ENCODE assay signal across 11 mouse cellular contexts in genomic region chr19:53448206-53448605, GRCm38 (mm10). TPM values are rescaled to one million over a fixed set of nuclear protein-coding genes. Genes with fewer than 3 reads are reported as not detected.
DNase-seq lines count a peak whose midpoint lies in the region; ATAC-seq and TF ChIP-seq lines count a peak whose summit lies in the region.
"Had no signal": no experiment of that assay in that cellular context is flagged by ENCODE, and none has a peak within 500 bp of the region (broad histone marks: within the 10 kb centered on the region; RNA-seq: fewer than 3 reads in every experiment).

No protein-coding gene starts in this region.

- H3K36me3 ChIP-seq in embryonic facial prominence, embryonic 14.5 days (ENCODE audit: control insufficient read depth, insufficient read depth, low read length), result no peaks in the 10 kb centered on the region
- no peaks in the 10 kb centered on the region for H3K36me3 ChIP-seq in embryonic facial prominence, embryonic 10.5 days (replicated peaks)
- H3K36me3 ChIP-seq in lung, embryonic 14.5 days (ENCODE audit: insufficient read depth), result no peaks in the 10 kb centered on the region

- DNase-seq in embryonic facial prominence, embryonic 14.5 days (ENCODE audit: low spot score), result peak; percentile 46
- no peak for DNase-seq in embryonic facial prominence, embryonic 10.5 days (ENCODE audit: low spot score)
- peak; percentile 81 for DNase-seq in lung, embryonic 14.5 days
- DNase-seq in lung, adult 2 months, result no peak
- peak; percentile 60 for DNase-seq in fibroblast of lung, adult 2 months (ENCODE audit: low read depth)
- DNase-seq in testis, postnatal 10 days (ENCODE audit: low spot score), result peak; percentile 57
- DNase-seq in heart, adult 9 months (ENCODE audit: low spot score in 2 of 2), result no peak
- DNase-seq: retina, postnatal 1 day; thymus, postnatal 14 days had no signal

- no peak overlapping the region for H3K9ac ChIP-seq in embryonic facial prominence, embryonic 14.5 days (ENCODE audit: low read depth, low read length)
- H3K9ac ChIP-seq in lung, embryonic 14.5 days, result no peak overlapping the region

- H3K27me3 ChIP-seq in embryonic facial prominence, embryonic 14.5 days (replicated peaks; ENCODE audit: control insufficient read depth, insufficient read depth, low read length), result no peaks in the 10 kb centered on the region
- H3K27me3 ChIP-seq in embryonic facial prominence, embryonic 10.5 days (replicated peaks; ENCODE audit: low read depth, poor library complexity, severe bottlenecking), result peaks cover 36% of the 10 kb centered on the region
- no peaks in the 10 kb centered on the region for H3K27me3 ChIP-seq in lung, embryonic 14.5 days (ENCODE audit: insufficient read depth, low read length)

- peaks cover 4% of the 10 kb centered on the region; the same call in 1 of the 2 replicates for H3K4me1 ChIP-seq in embryonic facial prominence, embryonic 14.5 days (ENCODE audit: control insufficient read depth, insufficient read depth, low read length)
- H3K4me1 ChIP-seq in embryonic facial prominence, embryonic 10.5 days, result peaks cover 34% of the 10 kb centered on the region
- H3K4me1 ChIP-seq in lung, embryonic 14.5 days (ENCODE audit: insufficient read depth), result peaks cover 34% of the 10 kb centered on the region
- no peaks in the 10 kb centered on the region; the same call in 1 of the 2 replicates for H3K4me1 ChIP-seq in lung, adult 2 months (ENCODE audit: control insufficient read depth, insufficient read depth, low read length)
- H3K4me1 ChIP-seq: megakaryocyte, embryonic 14.5 days had no signal

- no peak overlapping the region for H3K27ac ChIP-seq in embryonic facial prominence, embryonic 14.5 days (replicated peaks; ENCODE audit: low read depth, low read length)
- H3K27ac ChIP-seq in embryonic facial prominence, embryonic 10.5 days (replicated peaks), result no peak overlapping the region
- H3K27ac ChIP-seq in lung, embryonic 14.5 days (ENCODE audit: low read depth), result no peak overlapping the region

- no peak for TF ChIP-seq POLR2A in lung, adult 2 months (IDR thresholded peaks at IDR 0.05; ENCODE audit: borderline replicate concordance, extremely low read depth, low read depth, low read length)

- WGBS in embryonic facial prominence, embryonic 14.5 days, result 67% methylated on average over 10 of the region's 10 CpGs
- WGBS in embryonic facial prominence, embryonic 10.5 days, result 87% methylated on average over 10 of the region's 10 CpGs
- WGBS in lung, embryonic 14.5 days, result 38% methylated on average over 10 of the region's 10 CpGs
- WGBS in lung, adult 2 months, result 47% methylated on average over 10 of the region's 10 CpGs

- no peak for ATAC-seq in embryonic facial prominence, embryonic 14.5 days (ENCODE audit: low read depth)
- no peak for ATAC-seq in lung, embryonic 14.5 days (ENCODE audit: insufficient read depth)

- H3K9me3 ChIP-seq in embryonic facial prominence, embryonic 14.5 days (ENCODE audit: control insufficient read depth, low read length), result no peaks in the 10 kb centered on the region
- H3K9me3 ChIP-seq in embryonic facial prominence, embryonic 10.5 days, result no peaks in the 10 kb centered on the region
- H3K9me3 ChIP-seq in lung, embryonic 14.5 days (ENCODE audit: low read depth, low read length), result no peaks in the 10 kb centered on the region
- H3K9me3 ChIP-seq: megakaryocyte, embryonic 14.5 days had no signal

- H3K4me2 ChIP-seq in embryonic facial prominence, embryonic 14.5 days (ENCODE audit: low read depth, low read length), result no peak overlapping the region
- no peak overlapping the region for H3K4me2 ChIP-seq in lung, embryonic 14.5 days
- H3K4me2 ChIP-seq: heart, embryonic 11.5 days had no signal

- TF ChIP-seq CTCF in lung, embryonic 14.5 days (IDR thresholded peaks at IDR 0.05; ENCODE audit: low read depth), result no peak
- TF ChIP-seq CTCF in lung, adult 2 months (IDR thresholded peaks at IDR 0.05; ENCODE audit: insufficient read depth, low read length), result no peak

- no peak overlapping the region for H3K4me3 ChIP-seq in embryonic facial prominence, embryonic 14.5 days (ENCODE audit: low read depth, low read length)
- H3K4me3 ChIP-seq in embryonic facial prominence, embryonic 10.5 days, result no peak overlapping the region
- H3K4me3 ChIP-seq in lung, embryonic 14.5 days (ENCODE audit: low read depth, low read length), result no peak overlapping the region
- no peak overlapping the region for H3K4me3 ChIP-seq in lung, adult 2 months (replicated peaks; ENCODE audit: extremely low read depth, low read depth, low read length)
- H3K4me3 ChIP-seq: megakaryocyte, embryonic 14.5 days had no signal

RNA-seq across cellular contexts. Expression of gene Smndc1, which starts 57.8 kb away (rescaled TPM):
- polyA plus RNA-seq in embryonic facial prominence, embryonic 14.5 days (2014; fragmentation: Nextera tagmentation; extraction: Ambion mirVana), result 38.8 and 40.2 TPM in 2 replicates
- 46.7 and 49.1 TPM in 2 replicates for polyA plus RNA-seq in embryonic facial prominence, embryonic 10.5 days (2016; fragmentation: Nextera tagmentation; extraction: Ambion mirVana)
- polyA plus RNA-seq in lung, embryonic 14.5 days (2014; fragmentation: Nextera tagmentation; extraction: Ambion mirVana), result 45.8 and 49.4 TPM in 2 replicates
- polyA plus RNA-seq in lung, adult 2 months (2012; rRNA removed), result 3.9 and 6.2 TPM in 2 replicates

Comparison
In these comparisons a context has a peak if more than half of its experiments do, and no peak if none do; other contexts are left out.
1. DNase-seq: peak in embryonic facial prominence, embryonic 14.5 days (single experiment), lung, embryonic 14.5 days (single experiment), fibroblast of lung, adult 2 months (single experiment) and testis, postnatal 10 days (single experiment); none in embryonic facial prominence, embryonic 10.5 days (single experiment), lung, adult 2 months (single experiment) and heart, adult 9 months (0 of 2).